Mouse (Mus musculus): ENCODE data around the gene R3hdm4. TPM values are rescaled to one million over a fixed set of nuclear protein-coding genes. Genes with fewer than 3 reads are reported as not detected.

Gene R3hdm4
- total and polyA plus RNA-seq, 3 experiments = 10.5 to 59.4 (median 22.3) TPM

DNA sequence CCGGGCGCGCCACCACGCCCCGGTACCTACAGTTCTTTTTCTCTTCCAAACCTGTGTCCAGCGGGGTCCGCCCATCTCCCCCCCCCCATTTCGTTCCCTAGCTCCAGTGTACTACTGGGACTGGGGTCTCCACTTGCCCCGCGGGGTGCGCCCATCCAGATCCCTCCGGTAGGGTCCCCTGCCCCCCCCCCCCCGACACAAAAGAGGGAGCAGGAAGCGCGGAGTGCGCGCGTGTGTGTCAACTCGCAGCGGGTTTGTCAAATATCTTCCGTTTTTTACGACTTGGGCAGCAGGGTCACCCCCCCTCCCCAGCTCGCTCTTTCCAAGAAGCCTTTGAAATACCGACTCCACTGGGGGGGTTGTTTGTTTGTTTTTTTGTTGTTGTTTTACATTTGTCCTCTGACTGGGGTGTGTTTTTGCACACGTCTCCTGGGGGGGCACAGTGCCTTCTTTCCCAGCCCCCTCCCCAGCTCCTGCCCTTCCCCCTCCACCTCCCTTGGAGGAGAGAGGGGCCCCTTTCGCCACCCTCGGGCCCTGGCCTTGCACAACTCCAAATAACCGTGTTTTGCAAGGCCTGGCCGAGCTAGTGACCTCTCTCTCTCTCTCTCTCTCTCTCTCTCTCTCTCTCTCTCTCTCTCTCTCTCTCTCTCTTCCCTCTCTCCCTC, 7.2 kb upstream of the R3hdm4 start (continued):
- TF ChIP-seq EP300 (IDR thresholded peaks at IDR 0.05; ENCODE audit: low read length) (no peak), JUND (conservative IDR thresholded peaks at IDR 0.05; ENCODE audit: low read depth, low read length) (no peak), NRF1 (IDR thresholded peaks at IDR 0.05; ENCODE audit: low read depth, low read length) (no peak), USF2 (conservative IDR thresholded peaks at IDR 0.05; ENCODE audit: low read depth, low read length) (no peak), ELF1 (IDR thresholded peaks at IDR 0.05; ENCODE audit: low read depth, low read length) (no peak), SMC3 (IDR thresholded peaks at IDR 0.05; ENCODE audit: low read depth, low read length) (no peak), GABPA (IDR thresholded peaks at IDR 0.05; ENCODE audit: insufficient replicate concordance, low read depth, low read length) (no peak), KAT2A (IDR thresholded peaks at IDR 0.05; ENCODE audit: insufficient replicate concordance, low read length) (no peak), POLR2A (IDR thresholded peaks at IDR 0.05; ENCODE audit: low read depth, low read length) (peak; percentile 26; the same call in 1 of the 2 replicates), SIN3A (IDR thresholded peaks at IDR 0.05; ENCODE audit: low read length) (no peak), MEF2A (IDR thresholded peaks at IDR 0.05; ENCODE audit: borderline replicate concordance, low read depth, low read length) (no peak), MAX (IDR thresholded peaks at IDR 0.05; ENCODE audit: low read length) (no peak; the same call in 1 of the 2 replicates)

DNA sequence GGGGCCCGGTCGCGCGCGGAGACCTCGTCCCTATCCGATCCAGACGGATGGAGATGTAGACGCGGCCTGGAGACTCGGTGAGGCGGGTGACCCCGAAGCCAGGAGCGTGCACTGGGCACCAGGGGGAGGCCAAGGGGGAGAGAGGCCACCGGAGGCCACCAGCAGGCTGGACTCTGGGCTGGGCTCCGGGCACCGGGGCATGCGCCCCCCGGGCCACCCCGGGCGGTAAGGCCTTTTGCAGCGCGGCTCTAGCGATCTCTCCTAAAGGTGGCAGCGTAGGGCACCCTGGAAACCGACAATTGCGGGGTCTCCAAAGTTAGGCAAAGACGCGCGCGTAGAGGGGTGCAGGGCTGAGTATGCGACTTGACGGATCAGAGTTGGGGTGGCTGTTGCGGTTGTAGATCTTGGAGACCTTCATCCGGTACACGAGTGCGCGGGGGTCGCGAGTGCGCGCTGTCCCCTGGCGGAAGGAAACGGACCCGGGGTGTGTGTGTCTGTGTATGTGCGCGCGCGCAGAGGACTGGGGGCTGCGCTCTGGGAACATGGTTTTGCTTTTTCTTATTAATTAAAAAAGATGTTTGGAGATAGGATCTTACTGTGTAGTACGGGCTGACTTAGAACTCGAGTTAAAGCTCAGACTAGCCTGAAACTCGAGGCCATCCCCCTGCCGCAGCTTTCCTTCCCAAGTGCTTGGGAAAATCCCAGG, 6.5 kb upstream of the R3hdm4 start:
- in situ Hi-C loops (cut with MboI; ENCODE audit: low pct_ligation_motif_present, low pct_unique_long_range_greater_than_20kb, low sequenced_read_pairs) = loop anchor here (5.0 kb wide), 2 partner anchors 35 kb away; partner anchors contain the start of genes Cfd and Wdr18
- Histone ChIP-seq H3K79me2 (replicated peaks; ENCODE audit: control insufficient read depth, extremely low read depth, insufficient read depth, poor library complexity, severe bottlenecking) (peaks cover 56% of the 10 kb centered on the region), H3K36me3 (replicated peaks in 1 of 2; ENCODE audit: control insufficient read depth in 1 of 2, insufficient read depth in 1 of 2, low read length in 1 of 2) (peaks cover 19 to 28% of the 10 kb centered on the region in 2 experiments), H3K9ac (ENCODE audit: insufficient read depth, low read depth) (peak overlapping the region; percentile 98), H3K27ac (ENCODE audit: insufficient read depth, low read depth) (peak overlapping the region; percentile 80), H3K4me2 (ENCODE audit: insufficient read depth, low read depth, poor library complexity, severe bottlenecking) (0 out of 2 replicates have a peak overlapping the region, but pooled peaks have one; percentile 46), H3K27me3 (replicated peaks) (no peaks in the 10 kb centered on the region), H3K9me3 (replicated peaks; ENCODE audit: low read length) (no peaks in the 10 kb centered on the region), H3K4me3 (replicated peaks in 1 of 3; ENCODE audit: low read depth in 2 of 3, low read length in 2 of 3, poor library complexity in 1 of 3) (peak overlapping the region; percentile 72 to 96 (median 91)), H3K4me1 (ENCODE audit: control insufficient read depth in 1 of 2, insufficient read depth in 2 of 2) (peaks cover 9 to 61% of the 10 kb centered on the region in 2 experiments)
- dilution Hi-C loops (cut with MboI; ENCODE audit: extremely low pct_ligation_motif_present, extremely low pct_unique_long_range_greater_than_20kb, low sequenced_read_pairs) = no loop called here
- DNase-seq (ENCODE audit: extremely low read depth) = peak; percentile 55
- no peak; the same call in 1 of the 2 replicates for TF ChIP-seq RAD21 (IDR thresholded peaks at IDR 0.05; ENCODE audit: low read depth, low read length)
- no peak for TF ChIP-seq BHLHE40 (IDR thresholded peaks at IDR 0.05; ENCODE audit: low read depth, low read length)
- TF ChIP-seq SIN3A (IDR thresholded peaks at IDR 0.05; ENCODE audit: low read length) = no peak
- no peak for TF ChIP-seq CHD2 (IDR thresholded peaks at IDR 0.05; ENCODE audit: low read length)
- no peak for TF ChIP-seq ZNF384 (IDR thresholded peaks at IDR 0.05; ENCODE audit: low read depth, low read length)
- peak; percentile 50 for TF ChIP-seq NELFE (IDR thresholded peaks at IDR 0.05; ENCODE audit: low read depth, low read length)
- TF ChIP-seq RCOR1 (conservative IDR thresholded peaks at IDR 0.05; ENCODE audit: low read depth, low read length) = no peak
- no peak for TF ChIP-seq ZKSCAN1 (IDR thresholded peaks at IDR 0.05; ENCODE audit: borderline replicate concordance, low read depth, low read length)
- TF ChIP-seq MAFK (IDR thresholded peaks at IDR 0.05; ENCODE audit: insufficient replicate concordance, low read length) = no peak
- TF ChIP-seq EP300 (IDR thresholded peaks at IDR 0.05; ENCODE audit: low read length) = no peak
- TF ChIP-seq MYC (IDR thresholded peaks at IDR 0.05; ENCODE audit: low read depth, low read length) = 0 out of 2 replicates have a peak, but pooled peaks have one; percentile 38
- TF ChIP-seq PAX5 (IDR thresholded peaks at IDR 0.05; ENCODE audit: low read length) = no peak
- peak; percentile 43; the same call in 1 of the 2 replicates for TF ChIP-seq ELF1 (IDR thresholded peaks at IDR 0.05; ENCODE audit: low read depth, low read length)
- TF ChIP-seq NRF1 (IDR thresholded peaks at IDR 0.05; ENCODE audit: low read depth, low read length) = peak; percentile 69
- 0 out of 2 replicates have a peak, but pooled peaks have one; percentile 13 for TF ChIP-seq MAZ (IDR thresholded peaks at IDR 0.05; ENCODE audit: low read depth, low read length)
- peak; percentile 45; the same call in 1 of the 2 replicates for TF ChIP-seq POLR2A (IDR thresholded peaks at IDR 0.05; ENCODE audit: low read depth, low read length)
- peak; percentile 11; the same call in 1 of the 2 replicates for TF ChIP-seq TCF12 (IDR thresholded peaks at IDR 0.05; ENCODE audit: low read depth, low read length)
- no peak; the same call in 1 of the 2 replicates for TF ChIP-seq HCFC1 (IDR thresholded peaks at IDR 0.05; ENCODE audit: low read depth, low read length)
- peak in 1 of 2 experiments; percentile 20; a peak in 2 of 4 replicates for TF ChIP-seq CTCF (conservative IDR thresholded peaks at IDR 0.05 in 1 of 2, IDR thresholded peaks at IDR 0.05 in 1 of 2; ENCODE audit: low read depth in 2 of 2, low read length in 2 of 2)
- no peak for TF ChIP-seq IRF4 (IDR thresholded peaks at IDR 0.05; ENCODE audit: low read depth, low read length)
- TF ChIP-seq UBTF (IDR thresholded peaks at IDR 0.05; ENCODE audit: low read depth, low read length) = no peak; the same call in 1 of the 2 replicates
- no peak for TF ChIP-seq GABPA (IDR thresholded peaks at IDR 0.05; ENCODE audit: insufficient replicate concordance, low read depth, low read length)
- TF ChIP-seq CHD1 (IDR thresholded peaks at IDR 0.05; ENCODE audit: low read depth, low read length) = no peak; the same call in 1 of the 2 replicates
- no peak for TF ChIP-seq E2F4 (IDR thresholded peaks at IDR 0.05; ENCODE audit: insufficient replicate concordance, low read depth, low read length)
- TF ChIP-seq TBP (conservative IDR thresholded peaks at IDR 0.05; ENCODE audit: low read depth, low read length) = 0 out of 2 replicates have a peak, but pooled peaks have one; percentile 14
- no peak for TF ChIP-seq JUND (conservative IDR thresholded peaks at IDR 0.05; ENCODE audit: low read depth, low read length)
- no peak for TF ChIP-seq USF2 (conservative IDR thresholded peaks at IDR 0.05; ENCODE audit: low read depth, low read length)
- no peak; the same call in 1 of the 2 replicates for TF ChIP-seq SMC3 (IDR thresholded peaks at IDR 0.05; ENCODE audit: low read depth, low read length)
- no peak; the same call in 1 of the 2 replicates for TF ChIP-seq POLR2AphosphoS2 (IDR thresholded peaks at IDR 0.05; ENCODE audit: low read depth, low read length)

Measured in CH12.LX (cell line).